Mouse (Mus musculus) embryonic facial prominence, embryonic 14.5 days (tissue): Measurements from ENCODE around the gene Prmt1. TPM values are rescaled to one million over a fixed set of nuclear protein-coding genes. Genes with fewer than 3 reads are reported as not detected.

Experiments
- ATAC-seq: fragments of 200-750 bp; cut with Nextera tagmentation; 2 replicates; pipeline ENCODE4 v1.8.0; 2017; ENCODE audit warnings: low read depth, moderate number of reproducible peaks, moderate TSS enrichment
- DNase-seq: peaks from one replicate; pipeline ENCODE4 v3.0.0-alpha.2; 2015; ENCODE audit warnings: low spot score
- H3K27ac ChIP-seq: fragments of 300-500 bp; sonication (generic); replicated peaks from 2 replicates; pipeline ENCODE4 v1.5.1; 2014; ENCODE audit warnings: low read depth, mild to moderate bottlenecking, low read length, moderate library complexity
- H3K27me3 ChIP-seq: fragments of 300-500 bp; sonication (generic); replicated peaks from 2 replicates; pipeline ENCODE4 v1.6.1; 2014; ENCODE audit warnings: low read length; ENCODE audit not compliant: control insufficient read depth, insufficient read depth
- H3K36me3 ChIP-seq: fragments of 300-500 bp; sonication (generic); 2 replicates; pipeline ENCODE4 v1.6.1; 2014; ENCODE audit warnings: low read length, mixed read lengths; ENCODE audit not compliant: control insufficient read depth, insufficient read depth
- H3K4me1 ChIP-seq: fragments of 300-500 bp; sonication (generic); 2 replicates; pipeline ENCODE4 v1.6.1; 2014; ENCODE audit warnings: antibody characterized with exemption, low read length; ENCODE audit not compliant: control insufficient read depth, insufficient read depth
- H3K4me2 ChIP-seq: fragments of 300-500 bp; sonication (generic); 2 replicates; pipeline ENCODE4 v1.6.1; 2014; ENCODE audit warnings: low read depth, mild to moderate bottlenecking, low read length, moderate library complexity, mixed read lengths
- H3K4me3 ChIP-seq: fragments of 300-500 bp; sonication (generic); 2 replicates; pipeline ENCODE4 v1.5.1; 2014; ENCODE audit warnings: low read depth, mild to moderate bottlenecking, low read length
- H3K9ac ChIP-seq: fragments of 300-500 bp; sonication (generic); 2 replicates; pipeline ENCODE4 v1.6.1; 2014; ENCODE audit warnings: low read depth, mild to moderate bottlenecking, low read length, moderate library complexity, mixed read lengths
- H3K9me3 ChIP-seq: fragments of 300-500 bp; sonication (generic); 2 replicates; pipeline ENCODE4 v1.6.1; 2016; ENCODE audit warnings: low read length; ENCODE audit not compliant: control insufficient read depth
- WGBS: fragments of 180-500 bp; shearing (Covaris S2); extraction: QIAGEN DNeasy Blood & Tissue Kit; methylation state at CpG from one replicate; pipeline ENCODE4 v1.1.7; 2014; 5-methylcytosine and 5-hydroxymethylcytosine counted together
- polyA plus RNA-seq: library from polyadenylated mRNA; unstranded; fragments of >200 nt; fragmentation: Nextera tagmentation; extraction: Ambion mirVana; gene quantifications from 2 replicates; pipeline ENCODE4 v1.2.1, GENCODE M21; 2014

The Prmt1 gene
- polyA plus RNA-seq, 1 experiment from 2014 or later, result 173 TPM

- no peak for ATAC-seq
- no peaks in the 10 kb centered on the region for H3K4me1 ChIP-seq
- no peak overlapping the region for H3K9ac ChIP-seq
- H3K27ac ChIP-seq, result no peak overlapping the region
- no peaks in the 10 kb centered on the region for H3K9me3 ChIP-seq
- H3K4me3 ChIP-seq, result no peak overlapping the region
- no peak overlapping the region for H3K4me2 ChIP-seq
- no peak for DNase-seq
- no peaks in the 10 kb centered on the region for H3K27me3 ChIP-seq
- 68% methylated on average over 20 of the region's 20 CpGs for WGBS
- H3K36me3 ChIP-seq, result peaks cover 26% of the 10 kb centered on the region; the same call in 1 of the 2 replicates
These were observed 29.1 kb downstream of the Prmt1 start for GRCm38 (mm10) chr7:44957183-44957835.

GRCm38 (mm10) chr7:44956266-44956665 is 30.1 kb downstream of the Prmt1 start:
- no peak for ATAC-seq
- no peaks in the 10 kb centered on the region for H3K9me3 ChIP-seq

GRCm38 (mm10) chr7:44955628-44956027 is 30.7 kb downstream of the Prmt1 start:
- Histone ChIP-seq H3K9ac (no peak overlapping the region), H3K36me3 (peaks cover 11% of the 10 kb centered on the region; the same call in 1 of the 2 replicates), H3K4me2 (no peak overlapping the region), H3K4me3 (no peak overlapping the region), H3K27me3 (peaks cover 13% of the 10 kb centered on the region), H3K9me3 (no peaks in the 10 kb centered on the region), H3K4me1 (peaks cover 7% of the 10 kb centered on the region), H3K27ac (no peak overlapping the region)
- WGBS, result 52% methylated on average over 5 of the region's 5 CpGs
- DNase-seq (peak; percentile 22), ATAC-seq (no peak)

More at GRCm38 (mm10) chr7:44956266-44956665, 30.1 kb downstream of the Prmt1 start:
- Histone ChIP-seq H3K9ac (no peak overlapping the region), H3K4me3 (no peak overlapping the region), H3K4me2 (no peak overlapping the region), H3K36me3 (peaks cover 17% of the 10 kb centered on the region; the same call in 1 of the 2 replicates), H3K4me1 (peaks cover 7% of the 10 kb centered on the region), H3K27ac (no peak overlapping the region), H3K27me3 (peaks cover 7% of the 10 kb centered on the region)
- WGBS, result 44% methylated on average over 6 of the region's 6 CpGs
- DNase-seq, result no peak

- no peak overlapping the region for H3K4me2 ChIP-seq
- peak; percentile 30 for DNase-seq
- ATAC-seq, result no peak
- no peak overlapping the region for H3K9ac ChIP-seq
- WGBS, result 74% methylated on average over 12 of the region's 12 CpGs
- peaks cover 21% of the 10 kb centered on the region for H3K27me3 ChIP-seq
- 0 out of 2 replicates have a peak, but pooled peaks cover 4% of the 10 kb centered on the region for H3K36me3 ChIP-seq
- H3K27ac ChIP-seq, result no peak overlapping the region
- H3K4me3 ChIP-seq, result no peak overlapping the region
- H3K4me1 ChIP-seq, result peaks cover 7% of the 10 kb centered on the region
- no peaks in the 10 kb centered on the region for H3K9me3 ChIP-seq
These were observed 32.1 kb downstream of the Prmt1 start for GRCm38 (mm10) chr7:44954091-44954885.

GRCm38 (mm10) chr7:44953561-44953960 is 32.8 kb downstream of the Prmt1 start:
- no peak overlapping the region for H3K27ac ChIP-seq

GRCm38 (mm10) chr7:44952611-44953306 is 33.6 kb downstream of the Prmt1 start:
- Histone ChIP-seq H3K27me3 (peaks cover 21% of the 10 kb centered on the region), H3K36me3 (no peaks in the 10 kb centered on the region), H3K4me2 (peak overlapping the region; percentile 95), H3K4me3 (peak overlapping the region; percentile 48), H3K9ac (peak overlapping the region; percentile 63), H3K9me3 (no peaks in the 10 kb centered on the region), H3K27ac (peak overlapping the region; percentile 67), H3K4me1 (peaks cover 7% of the 10 kb centered on the region)
- WGBS, result 8% methylated on average over 24 of the region's 24 CpGs
- DNase-seq, result peak; percentile 98
- ATAC-seq, result peak; percentile 93

More at GRCm38 (mm10) chr7:44953561-44953960, 32.8 kb downstream of the Prmt1 start:
- Histone ChIP-seq H3K27me3 (peaks cover 21% of the 10 kb centered on the region), H3K4me1 (peaks cover 7% of the 10 kb centered on the region), H3K4me2 (no peak overlapping the region), H3K9me3 (no peaks in the 10 kb centered on the region), H3K4me3 (no peak overlapping the region), H3K36me3 (no peaks in the 10 kb centered on the region), H3K9ac (no peak overlapping the region)
- ATAC-seq (no peak), DNase-seq (no peak)
- WGBS, result 57% methylated on average over 14 of the region's 14 CpGs

GRCm38 (mm10) chr7:44951960-44952359 is 34.4 kb downstream of the Prmt1 start:
- peak; percentile 77 for ATAC-seq
- Histone ChIP-seq H3K4me2 (peak overlapping the region; percentile 95), H3K9ac (peak overlapping the region; percentile 63), H3K4me3 (peak overlapping the region; percentile 48), H3K36me3 (no peaks in the 10 kb centered on the region), H3K27ac (peak overlapping the region; percentile 67), H3K9me3 (no peaks in the 10 kb centered on the region), H3K4me1 (peaks cover 7% of the 10 kb centered on the region), H3K27me3 (peaks cover 21% of the 10 kb centered on the region)
- DNase-seq, result peak; percentile 86
- WGBS, result 5% methylated on average over 8 of the region's 10 CpGs

- DNase-seq, result no peak
- H3K36me3 ChIP-seq, result no peaks in the 10 kb centered on the region
- H3K4me1 ChIP-seq, result peaks cover 7% of the 10 kb centered on the region
- peaks cover 21% of the 10 kb centered on the region for H3K27me3 ChIP-seq
- H3K27ac ChIP-seq, result no peak overlapping the region
- H3K4me2 ChIP-seq, result no peak overlapping the region
- H3K9ac ChIP-seq, result no peak overlapping the region
- no peak overlapping the region for H3K4me3 ChIP-seq
- 61% methylated on average over 6 of the region's 6 CpGs for WGBS
- H3K9me3 ChIP-seq, result no peaks in the 10 kb centered on the region
- no peak for ATAC-seq
These were observed 36.4 kb downstream of the Prmt1 start for GRCm38 (mm10) chr7:44949922-44950321.
